Mouse (Mus musculus) kidney, adult 2 months (tissue): ENCODE data around the gene Sdr42e1.

Experiments used
- CTCF ChIP-seq: fragments of 200-500 bp; conservative IDR thresholded peaks from 2 replicates; pipeline ENCODE4 v1.5.1; 2011; ENCODE audit warnings: low read depth, mild to moderate bottlenecking, control low read depth, low read length, moderate library complexity, mixed read lengths; ENCODE audit not compliant: insufficient read depth, insufficient read length
- POLR2A ChIP-seq: fragments of 200-500 bp; IDR thresholded peaks from one replicate; pipeline ENCODE4 v1.6.1; 2011; ENCODE audit warnings: low read depth, low read length, control low read depth

DNA sequence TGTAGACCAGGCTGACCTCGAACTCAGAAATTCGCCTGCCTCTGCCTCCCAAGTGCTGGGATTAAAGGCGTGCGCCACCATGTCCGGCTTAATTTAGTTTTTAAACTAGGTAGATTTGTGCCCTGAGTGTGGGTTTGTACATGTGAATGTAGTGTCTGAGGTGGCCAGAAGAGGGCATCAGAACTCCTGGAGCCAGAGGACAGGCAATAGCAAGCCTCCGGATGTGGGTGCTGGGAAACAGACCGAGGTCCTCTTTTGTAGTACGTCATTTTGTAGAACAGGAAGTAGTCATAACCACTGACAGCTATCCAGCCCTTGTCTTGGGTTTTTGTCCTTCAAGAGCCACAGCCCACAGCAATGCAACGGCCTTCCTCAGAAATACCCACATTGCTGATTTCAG, 33.9 kb downstream of the Sdr42e1 start:
- TF ChIP-seq CTCF (no peak), POLR2A (no peak)
